Mouse (Mus musculus) cerebellum, postnatal 25 days (tissue): ENCODE measurements around the gene Ksr2.
"Not testable (repeated sequence)": the region's sequence is repeated elsewhere in the genome, so short reads cannot be mapped to it uniquely, and the experiment has no call there.

Experiments
- DNase-seq, 2 experiments: peaks; one replicate each; pipeline ENCODE4 v3.0.0; 2021; ENCODE audit warnings: mixed read lengths in 2 of 2

Ksr2 gene

DNA sequence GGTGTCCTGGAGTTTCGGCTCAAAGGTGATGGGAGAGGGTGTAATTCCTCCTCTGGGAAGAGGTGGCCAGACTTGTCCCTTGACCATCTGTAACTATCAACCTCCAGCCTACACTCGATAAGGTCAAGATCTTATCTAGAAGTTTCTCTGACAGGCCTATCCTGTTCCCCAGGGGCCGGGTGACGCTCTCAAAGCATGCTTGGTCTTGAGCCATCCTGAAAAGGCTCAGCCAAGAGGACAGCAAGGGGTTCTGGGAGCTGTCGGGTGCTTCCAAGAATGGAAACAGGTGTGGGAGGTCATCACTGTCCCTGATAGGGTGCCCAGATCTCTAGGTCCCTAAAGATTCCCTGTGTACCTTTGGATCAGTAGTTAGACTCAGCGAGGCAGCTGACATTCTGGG lies 4.4 kb upstream of the Ksr2 start:
- DNase-seq, result no peak

DNA sequence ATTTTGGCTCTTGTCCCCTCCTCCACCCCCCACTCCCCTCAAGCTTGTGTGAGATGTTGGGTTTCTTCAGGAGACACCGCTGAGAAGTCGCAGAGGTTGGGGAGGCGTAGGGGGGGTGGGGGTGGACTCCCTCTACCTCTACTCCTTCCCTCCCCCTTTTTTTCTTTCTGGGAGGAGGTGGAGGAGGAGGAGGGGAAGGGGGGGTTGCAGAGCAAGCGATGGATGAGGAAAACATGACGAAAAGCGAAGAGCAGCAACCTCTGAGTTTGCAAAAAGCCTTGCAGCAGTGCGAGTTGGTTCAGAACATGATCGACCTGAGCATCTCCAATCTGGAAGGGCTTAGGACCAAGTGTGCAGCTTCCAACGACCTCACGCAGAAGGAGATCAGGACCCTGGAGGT lies 811 bp downstream of the Ksr2 start:
- DNase-seq, result peak; percentile 55

DNA sequence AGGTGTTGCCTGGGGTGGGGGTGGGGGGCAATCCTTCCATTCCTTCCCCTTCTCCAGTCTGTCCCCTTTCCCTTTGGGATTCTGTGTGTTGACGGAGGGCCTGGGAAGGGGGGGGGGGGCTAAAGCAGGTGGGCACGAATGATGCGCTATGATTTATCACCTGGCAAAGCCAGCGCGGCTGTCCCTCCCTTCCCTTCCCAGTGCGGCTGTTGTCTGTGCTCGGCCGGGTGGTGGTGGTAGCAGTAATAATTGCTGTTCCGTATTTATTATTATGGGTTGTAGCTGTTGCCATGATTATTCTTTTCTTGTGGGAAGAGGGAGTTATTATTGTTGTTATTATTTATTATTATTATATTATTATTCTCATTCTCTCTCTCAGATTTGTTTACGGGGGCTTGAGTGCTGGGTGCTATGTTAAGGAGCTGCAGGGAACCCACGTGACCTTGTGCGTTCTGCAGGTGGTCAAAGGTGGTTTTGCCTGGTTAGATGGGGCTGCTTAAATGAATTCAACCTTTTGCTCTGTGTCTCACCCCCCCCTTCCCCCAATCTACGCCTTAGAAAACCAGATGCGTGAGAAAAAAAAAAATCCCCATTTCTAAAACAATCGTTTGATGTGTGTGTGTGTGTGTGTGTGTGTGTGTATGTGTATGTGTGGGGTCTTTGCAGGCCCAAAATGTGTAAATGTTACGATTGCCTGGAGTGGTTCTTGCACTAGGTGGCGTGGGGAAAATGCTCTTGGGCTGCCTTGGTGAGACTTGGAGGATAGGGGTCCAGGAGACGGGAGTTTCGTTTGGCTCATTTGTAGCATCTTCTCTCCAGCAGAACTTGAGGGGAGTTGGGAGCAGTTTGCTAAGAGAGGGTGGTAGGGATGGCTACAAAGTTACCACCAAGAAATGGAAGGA lies 1.5 kb downstream of the Ksr2 start:
- DNase-seq, result peak; percentile 32 to 53

DNA sequence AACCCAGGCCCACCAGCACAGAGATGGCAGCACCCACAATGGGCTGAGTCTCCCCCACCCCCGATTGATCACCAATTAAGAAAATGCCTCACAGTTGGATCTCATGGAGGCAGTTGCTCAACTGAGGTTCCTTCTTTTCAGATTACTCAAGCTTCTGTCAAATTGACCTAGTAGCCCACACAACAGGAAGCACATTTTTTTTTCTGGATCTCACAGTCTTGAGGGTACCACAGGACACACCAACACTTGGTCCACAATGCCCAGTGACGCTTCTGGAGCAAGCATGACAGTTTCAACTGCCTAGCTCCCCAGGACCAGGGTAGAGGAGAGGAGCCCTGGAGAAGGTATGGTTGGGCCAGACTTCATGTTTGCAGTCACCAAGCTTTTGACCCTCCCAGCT lies 3.6 kb downstream of the Ksr2 start:
- no peak for DNase-seq

DNA sequence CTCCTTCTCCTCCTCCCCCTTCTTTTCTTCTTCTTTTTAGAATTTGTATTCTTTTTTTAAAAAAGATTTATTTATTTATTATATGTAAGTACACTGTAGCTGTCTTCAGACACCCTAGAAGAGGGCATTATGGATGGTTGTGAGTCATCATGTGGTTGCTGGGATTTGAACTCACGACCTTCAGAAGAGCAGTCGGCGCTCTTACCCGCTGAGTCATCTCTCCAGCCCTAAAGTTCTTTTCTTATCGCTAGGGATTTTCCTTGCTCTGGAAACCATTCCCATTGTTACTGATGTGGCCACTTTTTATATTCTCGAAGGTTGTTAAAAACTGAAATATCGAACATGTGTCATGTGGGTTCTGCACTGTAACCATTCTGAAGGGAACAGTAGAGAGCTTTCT lies 19.7 kb downstream of the Ksr2 start:
- DNase-seq, result not testable (repeated sequence)

DNA sequence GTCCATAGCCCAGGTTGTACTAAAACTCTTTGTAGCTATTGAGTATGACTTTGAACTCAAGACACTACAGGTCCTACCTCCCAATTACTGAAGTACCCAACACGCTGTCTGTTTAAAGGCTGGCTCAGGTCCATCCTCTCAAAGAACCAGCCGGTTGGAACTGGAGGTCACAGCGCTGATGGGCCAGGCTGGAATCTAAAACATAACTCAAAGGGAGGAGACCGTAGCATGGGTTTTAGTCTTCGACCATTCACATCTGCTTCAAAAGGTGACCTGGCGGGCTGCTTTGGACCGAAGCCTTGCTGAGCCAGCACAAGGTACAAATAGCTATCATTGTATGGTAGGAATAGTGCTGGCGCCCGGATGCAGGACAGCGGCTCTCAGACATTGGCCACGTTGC lies 26.5 kb downstream of the Ksr2 start:
- no peak for DNase-seq

DNA sequence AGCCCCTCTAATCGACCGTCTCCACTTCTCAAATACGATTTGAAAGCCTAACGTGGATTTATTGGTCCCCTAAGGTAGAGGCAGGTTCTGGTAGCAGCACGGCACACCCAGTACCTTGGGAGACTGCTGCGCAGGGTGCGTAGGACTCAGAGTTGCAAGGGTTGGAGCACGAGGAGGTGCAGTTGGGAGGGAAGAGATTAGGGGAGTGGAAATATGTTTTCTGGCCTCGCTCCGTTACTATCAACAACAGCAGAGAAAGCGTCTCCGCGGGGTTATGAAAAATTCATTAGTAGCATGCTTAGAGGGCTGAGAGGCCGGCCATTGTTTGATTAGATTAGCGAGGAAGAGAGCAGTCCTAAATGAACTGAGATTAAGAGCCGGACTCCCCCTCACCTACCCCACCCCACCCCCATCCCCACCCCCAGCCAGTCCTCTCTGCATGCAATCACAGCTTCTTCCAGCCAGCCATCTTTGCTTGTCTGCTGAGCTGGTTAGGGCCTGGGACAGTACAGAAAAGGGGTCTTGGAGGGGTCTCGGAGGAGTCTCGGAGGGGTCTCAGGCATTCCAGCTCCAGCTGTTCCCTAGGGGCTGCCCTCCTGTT lies 27.5 kb downstream of the Ksr2 start:
- DNase-seq, result no peak

DNA sequence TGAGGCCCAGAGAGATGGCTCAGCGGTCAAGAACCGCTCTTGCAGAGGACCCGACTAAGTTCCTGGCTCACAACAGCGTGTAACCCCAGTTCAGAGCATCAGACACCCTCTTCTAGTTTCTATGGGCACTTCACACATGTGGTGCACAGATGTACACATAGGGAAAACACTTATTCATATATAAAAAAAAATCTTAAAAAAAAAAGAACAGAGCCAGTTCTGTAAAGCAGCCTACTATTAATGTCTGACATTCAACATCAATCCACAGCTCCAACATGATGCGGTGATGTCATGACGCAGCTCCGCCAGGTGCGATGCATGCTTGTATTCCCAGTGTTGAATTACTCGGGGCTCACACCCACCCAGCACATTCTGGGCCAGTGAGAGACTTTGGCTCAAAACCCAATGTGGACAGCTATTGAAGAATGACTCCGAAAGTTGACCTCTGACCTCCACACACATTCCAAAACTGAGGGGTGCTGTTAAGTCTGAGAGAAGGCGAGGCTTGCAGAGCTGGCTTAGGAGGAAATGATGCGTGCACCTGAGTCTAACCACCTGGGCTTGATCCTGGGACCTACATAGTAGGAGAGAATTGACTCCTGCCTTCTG lies 28.5 kb downstream of the Ksr2 start:
- no peak for DNase-seq

DNA sequence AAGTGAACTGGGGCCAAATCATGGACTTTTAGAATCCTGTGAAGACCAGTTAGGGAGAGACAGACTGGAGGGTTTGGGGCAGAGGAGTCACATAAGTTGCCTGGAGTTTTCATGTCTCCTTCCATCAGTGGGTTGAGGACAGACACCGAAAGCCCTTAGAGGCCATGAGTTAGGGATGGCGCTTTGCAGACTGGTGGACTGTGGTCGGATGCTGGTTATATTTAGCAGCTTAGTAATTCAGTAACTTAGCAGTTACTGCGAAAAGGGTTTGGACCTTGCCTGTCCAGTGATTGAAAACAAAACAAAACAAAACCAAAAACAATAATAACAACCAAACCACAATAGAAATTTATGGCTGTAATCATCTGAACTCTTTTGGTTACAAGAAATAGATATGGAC lies 29.3 kb downstream of the Ksr2 start:
- no peak for DNase-seq

DNA sequence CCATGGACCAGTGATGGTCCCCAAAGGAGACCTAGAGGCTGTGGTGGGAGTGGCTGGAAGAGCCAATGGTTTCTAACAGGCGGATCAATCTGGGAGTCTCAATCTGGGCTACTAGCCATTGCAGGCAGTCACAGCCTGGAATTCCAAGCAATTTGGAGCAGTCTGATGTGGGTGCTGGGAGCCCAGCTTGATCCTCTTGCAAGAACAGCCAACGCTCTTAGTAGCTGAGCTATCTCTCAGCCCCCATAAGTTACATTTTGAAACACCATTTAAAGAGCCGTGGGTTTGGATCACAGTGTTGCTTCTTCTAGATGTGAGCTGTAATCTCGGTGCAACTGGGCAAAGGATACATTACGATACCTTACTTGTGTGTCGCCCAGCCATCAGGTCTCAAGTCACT lies 30.1 kb downstream of the Ksr2 start:
- no peak for DNase-seq

DNA sequence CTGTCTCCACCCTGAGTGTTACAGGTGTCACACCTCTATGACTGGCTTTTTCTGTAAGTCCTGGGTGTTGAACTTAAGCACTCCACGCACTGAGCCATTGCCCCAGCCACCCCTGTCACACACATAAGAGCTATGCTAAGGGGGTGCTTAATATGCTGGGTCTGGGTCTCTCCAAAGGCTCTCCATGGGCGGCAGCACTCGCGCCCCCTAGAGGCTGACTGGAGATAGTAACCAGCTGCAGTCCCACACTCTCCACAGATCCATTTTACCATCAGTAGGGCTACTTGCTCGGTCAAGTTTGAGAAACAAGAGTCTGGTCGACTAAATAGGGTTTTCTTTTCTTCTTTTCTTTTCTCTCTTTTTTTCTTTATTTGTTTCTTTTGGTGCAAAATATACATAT lies 33.9 kb downstream of the Ksr2 start:
- no peak for DNase-seq

DNA sequence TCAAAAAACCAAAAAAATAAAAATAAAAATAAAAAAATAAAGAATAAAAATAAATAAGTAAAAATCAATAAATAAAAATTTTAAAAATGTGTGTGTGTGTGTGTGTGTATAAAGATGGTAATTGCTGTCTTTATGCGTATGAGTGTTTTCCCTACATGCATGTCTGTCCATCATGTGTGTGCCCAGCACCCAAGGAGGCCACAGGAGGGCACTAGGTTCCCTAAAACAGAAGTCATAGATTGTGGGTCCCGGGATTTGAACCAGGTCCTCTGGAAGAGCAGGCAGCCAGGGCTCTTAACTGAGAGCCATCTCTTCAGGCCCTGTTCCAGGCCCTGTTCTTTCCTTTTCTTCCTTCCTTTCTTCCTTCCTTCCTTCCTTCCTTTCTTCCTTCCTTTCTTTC lies 38.2 kb downstream of the Ksr2 start:
- DNase-seq, result no peak

DNA sequence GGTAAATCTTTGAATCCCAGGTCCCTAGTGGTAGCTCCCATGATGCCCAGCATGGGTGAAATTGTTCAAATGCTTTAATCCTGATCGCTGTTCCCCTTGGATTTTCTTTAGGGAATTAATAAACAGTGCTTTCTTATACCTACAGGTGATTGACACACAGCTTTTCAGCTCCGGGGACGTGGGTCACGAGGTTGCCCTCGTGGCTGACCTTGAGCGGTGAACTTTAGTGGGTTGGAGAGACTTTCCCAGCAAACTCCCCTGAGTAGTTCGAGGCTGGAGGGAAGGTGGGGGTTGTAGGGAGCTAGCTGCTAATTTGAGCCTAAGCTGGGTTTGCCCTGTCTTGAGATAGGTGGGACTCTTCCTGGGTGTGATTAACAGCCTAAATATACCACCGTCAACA lies 41.7 kb downstream of the Ksr2 start:
- no peak for DNase-seq

DNA sequence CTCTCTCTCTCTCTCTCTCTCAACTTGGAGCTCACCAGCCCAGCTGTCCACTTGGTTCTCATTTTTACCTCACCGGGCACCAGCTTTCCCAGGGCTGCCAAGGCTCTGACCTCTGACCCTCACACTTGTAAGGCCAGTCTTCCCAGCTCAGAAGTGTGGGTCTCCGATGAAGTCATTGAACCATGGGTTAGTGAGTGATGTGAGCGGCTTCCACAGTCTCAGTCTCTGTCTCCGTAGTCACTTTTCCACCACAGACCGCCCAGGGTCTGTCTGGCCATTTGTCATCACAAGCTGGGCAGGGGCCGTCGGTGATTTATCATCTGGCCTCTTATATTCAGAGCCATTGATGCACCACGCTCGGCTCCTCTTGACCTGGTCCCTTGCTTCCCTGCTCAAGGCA lies 43.3 kb downstream of the Ksr2 start:
- DNase-seq, result no peak

DNA sequence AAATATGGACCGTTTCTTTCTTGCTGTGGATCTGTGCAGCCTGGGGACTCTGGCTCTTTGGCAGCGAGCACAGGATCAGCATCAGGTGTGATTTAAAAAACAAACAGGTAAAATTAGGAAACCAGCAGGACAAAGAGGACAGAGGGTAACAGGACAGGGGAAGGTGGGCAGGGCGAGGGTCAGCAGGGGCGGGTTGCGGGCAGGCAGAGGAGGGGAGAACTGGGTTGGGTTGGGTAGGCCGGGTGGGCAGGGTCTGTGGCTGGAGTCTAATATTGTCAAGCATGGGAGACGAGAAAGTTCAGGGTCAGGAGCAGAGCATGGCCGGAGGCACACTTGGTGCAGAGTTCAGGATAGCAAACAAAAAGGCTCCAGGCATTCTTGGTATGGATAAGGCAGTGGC lies 43.8 kb downstream of the Ksr2 start:
- DNase-seq, result no peak

DNA sequence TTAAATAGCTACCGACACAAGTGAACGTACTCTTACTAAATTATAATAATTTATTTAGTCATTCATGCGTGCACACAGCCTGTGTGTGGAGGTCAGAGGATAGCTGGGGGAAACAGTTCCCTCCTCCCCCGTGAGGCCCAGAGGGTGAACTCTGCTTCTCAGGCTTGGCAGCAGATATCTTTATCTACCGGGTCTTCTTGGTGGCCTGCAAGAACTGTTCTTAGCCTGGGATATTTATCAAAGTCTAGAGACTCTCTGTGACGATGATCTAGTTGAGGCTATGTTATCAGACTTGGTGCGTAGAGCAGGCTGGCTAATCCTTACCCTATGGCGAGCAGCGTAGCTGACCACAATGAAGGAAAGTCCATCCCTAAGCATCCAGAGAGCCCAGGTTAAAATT lies 45.1 kb downstream of the Ksr2 start:
- DNase-seq, result no peak

DNA sequence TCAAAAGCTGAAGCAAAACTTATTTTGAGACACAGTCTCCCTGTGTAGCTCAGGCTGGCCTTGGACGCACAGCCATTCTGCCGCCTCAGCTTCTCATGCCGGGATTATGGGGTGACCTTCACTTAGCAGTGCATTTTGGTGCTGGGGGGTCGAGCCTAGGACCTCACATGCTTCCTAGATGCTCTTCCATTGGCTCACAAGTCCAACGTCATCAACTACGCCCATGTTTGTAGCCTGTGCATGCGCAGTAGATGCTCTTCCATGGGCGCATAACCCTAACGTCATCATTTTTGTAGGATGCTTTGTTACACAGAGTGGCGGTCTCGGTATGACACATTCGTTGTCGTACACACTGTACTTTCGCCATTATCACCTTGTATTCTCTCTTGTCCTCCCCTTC lies 46.5 kb downstream of the Ksr2 start:
- no peak for DNase-seq

DNA sequence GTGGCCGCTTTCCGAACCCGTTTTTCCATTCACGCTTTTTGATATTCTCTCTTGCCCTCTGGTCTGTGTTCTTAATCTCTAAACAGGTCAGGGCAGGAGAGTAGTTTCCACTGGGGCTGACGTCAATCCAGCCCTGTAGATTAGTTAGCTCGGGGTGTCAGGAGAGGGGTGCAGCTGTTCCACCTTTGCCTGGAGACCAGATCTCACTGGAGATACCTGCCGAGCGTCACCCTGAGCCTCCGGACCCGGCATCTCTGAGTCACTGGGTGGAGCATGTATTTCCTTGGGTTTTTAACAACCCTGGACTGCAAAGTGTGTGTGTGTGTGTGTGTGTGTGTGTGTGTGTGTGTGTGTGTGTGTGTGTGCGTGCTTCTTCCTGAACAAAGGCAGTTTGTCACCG lies 53.3 kb downstream of the Ksr2 start:
- DNase-seq, result no peak

DNA sequence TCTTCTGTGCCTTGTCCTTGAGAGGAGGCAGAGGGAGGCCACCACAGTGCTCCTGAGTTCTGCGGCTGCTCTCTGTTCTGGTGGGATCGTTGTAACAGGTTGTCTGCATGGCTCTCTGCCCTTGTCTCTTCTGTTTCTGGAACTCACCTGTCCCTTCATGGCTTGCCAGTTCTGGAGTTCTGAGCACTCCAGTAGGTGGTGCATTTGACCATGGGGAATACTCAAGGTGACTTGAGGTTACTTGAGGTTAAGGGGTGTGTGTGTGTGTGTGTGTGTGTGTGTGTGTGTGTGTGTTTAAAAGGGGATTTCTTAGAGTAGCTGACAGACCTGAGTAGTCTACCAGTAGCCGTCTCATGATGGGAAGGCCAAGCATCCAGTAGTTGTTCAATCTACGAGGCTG lies 55.2 kb downstream of the Ksr2 start:
- DNase-seq, result no peak

DNA sequence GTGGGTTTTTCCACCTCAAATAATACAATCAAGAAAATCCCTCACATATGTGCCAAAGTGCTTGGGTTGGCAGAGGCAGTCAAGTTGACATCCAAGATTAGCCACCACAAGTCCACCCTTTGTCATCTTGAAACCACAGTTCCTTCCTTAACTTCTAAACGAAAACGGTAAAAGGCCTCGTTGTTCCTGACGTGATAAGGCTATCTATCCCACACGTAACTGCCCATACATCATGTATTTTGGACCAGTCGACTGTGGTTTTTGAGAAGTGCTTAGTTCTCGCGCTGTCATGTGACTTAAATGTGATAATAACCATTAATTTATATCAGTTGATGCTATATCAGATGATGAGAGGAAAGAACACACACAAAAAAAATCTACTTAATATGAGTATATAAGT lies 55.8 kb downstream of the Ksr2 start:
- DNase-seq, result no peak

DNA sequence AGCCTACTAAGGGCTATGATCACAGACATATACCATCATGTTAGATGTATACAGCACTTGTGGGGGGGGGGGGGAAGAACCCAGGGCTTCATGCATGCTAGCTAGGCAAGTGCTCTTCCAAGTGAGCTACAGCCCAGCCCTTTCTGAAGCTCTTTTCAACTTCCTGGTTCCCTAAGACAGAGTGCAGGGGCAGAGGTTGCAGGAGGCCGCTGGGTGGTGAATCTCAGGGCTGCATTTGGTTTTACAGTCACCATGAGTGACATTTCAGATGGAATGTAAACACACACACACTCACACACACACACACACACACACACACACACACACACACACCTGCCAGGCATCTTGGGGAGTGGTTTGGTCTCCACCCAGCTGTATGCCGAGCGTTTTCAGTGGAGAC lies 67.4 kb downstream of the Ksr2 start:
- no peak for DNase-seq

DNA sequence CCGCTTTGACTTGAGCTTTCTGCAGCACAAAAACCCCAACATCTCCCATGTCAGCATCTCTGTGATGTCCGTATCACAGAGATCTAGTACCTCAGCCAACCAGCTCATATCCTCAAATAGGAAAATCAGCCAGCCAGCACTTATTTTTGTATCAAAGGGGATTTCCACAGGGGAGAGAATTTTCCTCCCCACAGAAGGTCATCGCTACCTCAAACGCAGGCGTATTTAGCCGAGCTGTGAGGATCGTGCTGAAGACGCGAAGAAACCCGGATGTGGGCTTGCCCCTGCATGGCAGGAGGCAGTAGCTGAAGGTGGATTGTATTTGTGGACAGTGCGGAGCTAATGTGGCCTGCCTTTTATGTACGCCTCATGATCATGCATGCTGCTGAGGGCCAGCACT lies 67.8 kb downstream of the Ksr2 start:
- DNase-seq, result no peak

DNA sequence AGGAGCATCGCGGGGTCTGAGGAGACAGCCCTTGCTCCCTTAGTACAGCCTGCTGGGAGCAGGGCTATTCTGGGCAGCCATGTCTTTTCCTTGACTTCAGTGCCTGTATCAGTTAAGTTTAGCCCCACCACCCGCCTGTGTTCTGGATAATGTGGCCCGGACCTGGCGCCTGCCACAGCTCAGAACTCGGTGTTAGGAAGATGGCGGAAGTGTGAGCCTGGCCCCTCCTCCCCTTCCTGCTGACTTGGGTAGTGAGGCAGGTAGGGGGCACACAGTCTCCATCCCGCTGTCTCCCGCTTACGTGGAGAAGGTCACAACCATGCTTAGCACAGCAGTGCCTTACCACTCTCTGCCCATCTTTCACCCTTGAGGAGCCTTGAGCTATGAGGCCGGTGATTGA lies 68.2 kb downstream of the Ksr2 start:
- no peak for DNase-seq

DNA sequence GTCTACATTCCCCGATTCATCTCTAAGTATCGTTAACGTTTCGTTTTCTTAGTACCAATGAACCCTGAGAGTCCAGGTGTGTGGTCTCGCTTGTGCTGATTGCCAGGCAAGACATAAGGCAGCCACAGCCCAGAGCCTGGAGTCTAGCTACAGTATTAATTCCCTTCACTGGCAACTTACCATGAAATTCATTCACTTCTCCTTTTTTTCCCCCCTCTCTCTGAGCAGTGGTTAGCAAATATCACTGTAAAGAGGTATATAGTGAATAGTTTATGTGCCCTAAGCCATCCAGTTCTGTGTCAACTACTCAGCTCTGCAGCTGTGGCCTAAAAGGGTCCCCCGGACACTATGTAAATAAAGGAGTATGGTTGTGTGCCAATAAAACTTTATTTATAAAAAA lies 71.6 kb downstream of the Ksr2 start:
- no peak for DNase-seq
